Mouse (Mus musculus) embryonic facial prominence, embryonic 11.5 days (tissue): ENCODE data around the gene Dpm3. TPM values are rescaled to one million over a fixed set of nuclear protein-coding genes. Genes with fewer than 3 reads are reported as not detected.

Experiments used
- ATAC-seq: fragments of 200-750 bp; cut with Nextera tagmentation; replicated peaks from 2 replicates; pipeline ENCODE4 v1.8.0; 2017; ENCODE audit warnings: low read depth; ENCODE audit not compliant: insufficient number of reproducible peaks, low FRiP score, low TSS enrichment
- DNase-seq: peaks from one replicate; pipeline ENCODE4 v3.0.0-alpha.2; 2015; ENCODE audit warnings: low spot score
- H3K27ac ChIP-seq: fragments of 300-500 bp; sonication (generic); replicated peaks from 2 replicates; pipeline ENCODE4 v1.5.1; 2014; ENCODE audit warnings: mild to moderate bottlenecking, low read depth, low read length, control low read depth
- H3K27me3 ChIP-seq: fragments of 300-500 bp; sonication (generic); 2 replicates; pipeline ENCODE4 v1.6.1; 2014; ENCODE audit warnings: mild to moderate bottlenecking, low read length, moderate library complexity, mixed read lengths; ENCODE audit not compliant: control insufficient read depth, insufficient read depth
- H3K36me3 ChIP-seq: fragments of 300-500 bp; sonication (generic); replicated peaks from 2 replicates; pipeline ENCODE4 v1.6.1; 2014; ENCODE audit warnings: low read depth, mild to moderate bottlenecking, low read length, moderate library complexity, mixed read lengths; ENCODE audit not compliant: control insufficient read depth, insufficient read depth
- H3K4me1 ChIP-seq: fragments of 300-500 bp; sonication (generic); 2 replicates; pipeline ENCODE4 v1.6.1; 2014; ENCODE audit warnings: low read length, mixed read lengths; ENCODE audit not compliant: control insufficient read depth, insufficient read depth
- H3K4me2 ChIP-seq: fragments of 300-500 bp; sonication (generic); 2 replicates; pipeline ENCODE4 v1.6.1; 2014; ENCODE audit warnings: low read depth, mild to moderate bottlenecking, control low read depth, low read length, moderate library complexity
- H3K4me3 ChIP-seq: fragments of 300-500 bp; sonication (generic); 2 replicates; pipeline ENCODE4 v1.5.1; 2014; ENCODE audit warnings: low read depth, low read length, control low read depth
- H3K9ac ChIP-seq: fragments of 300-500 bp; sonication (generic); replicated peaks from 2 replicates; pipeline ENCODE4 v1.6.1; 2014; ENCODE audit warnings: mild to moderate bottlenecking, control low read depth, low read length
- H3K9me3 ChIP-seq: fragments of 300-500 bp; sonication (generic); replicated peaks from 2 replicates; pipeline ENCODE4 v1.6.1; 2016; ENCODE audit warnings: mild to moderate bottlenecking, low read length, inconsistent platforms, mixed read lengths; ENCODE audit not compliant: control insufficient read depth
- WGBS: fragments of 180-500 bp; shearing (Covaris S2); extraction: QIAGEN DNeasy Blood & Tissue Kit; methylation state at CpG from one replicate; pipeline ENCODE4 v1.1.7; 2014; 5-methylcytosine and 5-hydroxymethylcytosine counted together
- polyA plus RNA-seq: library from polyadenylated mRNA; unstranded; fragments of >200 nt; fragmentation: Nextera tagmentation; extraction: Ambion mirVana; gene quantifications from 2 replicates; pipeline ENCODE4 v1.2.1, GENCODE M21; 2014

Dpm3 gene
- polyA plus RNA-seq, 1 experiment from 2014 or later, result 82.4 TPM

DNA sequence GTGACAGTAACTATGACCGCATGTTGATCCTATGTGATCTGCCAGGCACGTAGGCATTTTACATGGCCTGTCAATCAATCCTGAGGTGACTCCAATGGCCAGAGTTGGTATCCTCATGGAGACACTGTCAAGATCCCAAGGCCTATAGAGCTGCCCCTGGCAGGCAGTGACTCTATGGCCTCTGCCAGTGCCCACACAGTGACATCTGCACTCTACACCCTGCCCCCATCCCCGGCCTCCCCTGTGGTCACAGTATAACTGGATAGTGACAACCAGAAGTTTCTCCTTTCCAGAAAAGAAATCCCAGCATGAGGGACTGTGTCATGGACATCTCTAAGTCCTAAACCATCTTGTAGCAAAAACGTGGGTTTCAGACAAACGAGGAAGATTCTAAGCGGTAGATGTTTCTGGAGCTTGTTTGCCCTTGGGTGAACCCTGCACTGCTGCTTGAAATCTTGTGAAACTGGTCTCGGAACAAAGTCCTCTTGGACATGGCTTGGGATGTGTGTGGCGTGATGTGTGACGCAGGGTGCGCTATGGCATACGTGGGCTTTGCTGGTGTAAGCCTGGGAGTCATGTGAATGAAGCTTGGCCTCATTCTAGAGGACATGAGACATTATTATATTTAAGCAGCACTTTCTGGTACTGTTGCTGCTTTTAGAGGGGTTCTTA lies 34.2 kb downstream of the Dpm3 start:
- H3K9me3 ChIP-seq, result no peaks in the 10 kb centered on the region
- no peaks in the 10 kb centered on the region for H3K4me1 ChIP-seq
- WGBS, result 93% methylated on average over 11 of the region's 11 CpGs
- ATAC-seq (no peak), DNase-seq (no peak)
- no peak overlapping the region for H3K27ac ChIP-seq
- no peak overlapping the region for H3K4me3 ChIP-seq
- no peaks in the 10 kb centered on the region for H3K27me3 ChIP-seq
- no peak overlapping the region for H3K9ac ChIP-seq
- H3K4me2 ChIP-seq, result no peak overlapping the region
- H3K36me3 ChIP-seq, result no peaks in the 10 kb centered on the region; the same call in 1 of the 2 replicates

DNA sequence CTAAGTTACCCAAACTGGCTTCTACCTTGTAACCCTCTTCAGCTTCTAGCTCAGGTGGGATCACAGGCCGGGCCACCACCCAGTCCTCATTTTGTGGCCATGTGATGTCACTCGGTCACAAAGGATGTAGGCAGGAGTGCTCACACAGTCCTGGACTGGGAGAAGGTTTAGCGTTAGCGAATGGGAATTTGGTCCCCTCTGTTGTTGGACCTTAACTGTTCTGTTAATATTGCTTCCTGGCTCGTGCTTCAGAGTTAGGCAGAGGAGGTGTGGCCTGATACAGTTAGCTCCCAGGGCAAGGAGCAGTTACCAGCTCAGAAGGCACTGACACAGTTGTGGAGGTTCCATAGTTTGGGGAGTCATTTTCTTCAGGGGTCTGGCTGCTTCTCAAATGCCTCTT lies 35.0 kb downstream of the Dpm3 start:
- DNase-seq (no peak), ATAC-seq (no peak)

DNA sequence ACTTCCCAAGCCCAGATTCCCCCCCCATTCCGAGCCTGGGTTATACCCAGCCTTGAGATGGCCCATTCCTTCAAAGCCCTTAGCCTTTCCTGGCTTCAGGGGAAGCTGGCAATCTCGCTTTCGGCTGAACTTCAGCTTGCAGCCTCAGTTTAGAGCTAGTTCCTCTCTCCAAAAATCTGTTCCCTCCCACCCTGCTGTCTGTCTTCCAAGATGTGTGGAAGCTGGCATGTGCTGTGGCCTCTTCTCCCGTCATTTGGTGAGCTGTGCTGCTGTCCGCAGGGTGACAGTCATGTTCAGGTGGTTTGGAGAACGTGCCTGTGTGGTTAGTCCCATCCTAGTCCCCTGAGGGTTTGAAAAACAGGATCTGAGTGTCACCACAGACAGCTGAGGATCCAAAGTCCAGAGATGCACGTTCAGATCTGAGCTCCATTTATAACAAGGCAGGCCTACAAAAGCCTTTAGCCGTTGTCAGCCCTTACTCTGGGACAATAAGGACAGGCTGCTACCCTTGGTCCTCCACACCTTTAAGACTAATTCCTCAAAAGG lies 36.6 kb downstream of the Dpm3 start:
- Histone ChIP-seq H3K9me3 (no peaks in the 10 kb centered on the region), H3K9ac (no peak overlapping the region), H3K27me3 (no peaks in the 10 kb centered on the region), H3K4me3 (no peak overlapping the region), H3K27ac (no peak overlapping the region), H3K36me3 (no peaks in the 10 kb centered on the region; the same call in 1 of the 2 replicates), H3K4me1 (no peaks in the 10 kb centered on the region), H3K4me2 (no peak overlapping the region)
- DNase-seq (no peak), ATAC-seq (no peak)
- WGBS, result 84% methylated on average over 8 of the region's 8 CpGs

More for the DNA sequence above, 35.0 kb downstream of the Dpm3 start:
- H3K4me3 ChIP-seq, result no peak overlapping the region
- H3K9ac ChIP-seq, result no peak overlapping the region
- no peak overlapping the region for H3K27ac ChIP-seq
- no peaks in the 10 kb centered on the region for H3K27me3 ChIP-seq
- no peaks in the 10 kb centered on the region for H3K9me3 ChIP-seq
- H3K4me2 ChIP-seq, result no peak overlapping the region
- no peaks in the 10 kb centered on the region for H3K4me1 ChIP-seq
- 79% methylated on average over 5 of the region's 5 CpGs for WGBS
- no peaks in the 10 kb centered on the region; the same call in 1 of the 2 replicates for H3K36me3 ChIP-seq

DNA sequence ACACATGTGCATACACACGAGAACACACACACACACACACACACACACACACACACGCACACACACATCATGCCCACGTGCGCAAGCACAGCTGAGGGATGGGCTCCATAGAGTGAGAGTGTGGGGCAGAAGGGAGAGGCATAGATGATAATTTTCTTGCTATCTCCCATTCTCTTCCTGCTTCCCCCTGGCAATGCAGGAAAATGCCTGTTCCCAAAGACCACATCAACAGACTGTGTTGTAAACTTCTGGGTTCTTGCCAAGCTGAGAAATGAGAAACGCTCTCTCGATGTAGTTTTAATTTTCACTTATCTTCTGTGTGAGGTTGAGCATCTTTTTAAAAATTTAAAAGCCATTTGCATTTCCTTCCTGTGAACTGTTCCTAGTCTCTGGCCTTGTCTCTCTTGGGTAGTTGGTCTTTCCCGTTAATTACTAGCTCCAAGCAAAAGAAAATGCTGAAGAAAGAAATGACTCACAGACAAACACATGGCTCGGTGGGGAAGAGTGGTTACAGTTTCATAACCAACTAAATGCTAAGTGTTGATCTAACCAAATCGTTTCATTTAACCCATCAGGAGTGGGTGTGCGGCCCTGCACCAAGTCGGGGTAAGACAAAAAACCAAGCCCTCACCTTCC lies 37.7 kb downstream of the Dpm3 start:
- Histone ChIP-seq H3K9me3 (no peaks in the 10 kb centered on the region), H3K36me3 (no peaks in the 10 kb centered on the region; the same call in 1 of the 2 replicates), H3K27ac (no peak overlapping the region), H3K27me3 (no peaks in the 10 kb centered on the region), H3K4me2 (no peak overlapping the region), H3K4me1 (no peaks in the 10 kb centered on the region), H3K9ac (no peak overlapping the region), H3K4me3 (no peak overlapping the region)
- WGBS, result 89% methylated on average over 11 of the region's 11 CpGs
- ATAC-seq (no peak), DNase-seq (no peak)

DNA sequence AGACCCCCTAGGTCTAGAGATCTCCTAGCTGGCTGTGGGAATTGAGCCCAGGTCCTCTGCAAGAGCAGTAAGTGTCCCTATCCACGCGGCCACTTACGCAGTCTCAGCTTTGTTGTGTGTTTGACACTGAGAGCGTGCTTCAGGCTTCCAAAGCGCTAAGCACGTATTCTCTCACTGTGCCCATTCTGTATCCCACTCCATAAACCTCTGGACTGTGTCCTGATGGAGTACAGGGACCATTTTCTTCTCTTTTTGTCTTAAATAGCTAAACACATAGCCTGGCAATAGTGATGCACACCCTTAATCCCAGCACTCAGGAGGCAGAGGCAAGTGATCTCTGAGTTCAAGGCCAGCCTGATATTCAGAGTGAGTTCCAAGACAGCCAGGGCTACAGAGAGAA lies 39.8 kb downstream of the Dpm3 start:
- no peaks in the 10 kb centered on the region for H3K36me3 ChIP-seq
- H3K27me3 ChIP-seq, result no peaks in the 10 kb centered on the region; the same call in 1 of the 2 replicates
- ATAC-seq (no peak), DNase-seq (no peak)
- H3K27ac ChIP-seq, result no peak overlapping the region
- H3K9ac ChIP-seq, result no peak overlapping the region
- H3K4me1 ChIP-seq, result no peaks in the 10 kb centered on the region
- 83% methylated on average over 6 of the region's 6 CpGs for WGBS
- no peak overlapping the region for H3K4me3 ChIP-seq
- no peaks in the 10 kb centered on the region for H3K9me3 ChIP-seq
- H3K4me2 ChIP-seq, result no peak overlapping the region

DNA sequence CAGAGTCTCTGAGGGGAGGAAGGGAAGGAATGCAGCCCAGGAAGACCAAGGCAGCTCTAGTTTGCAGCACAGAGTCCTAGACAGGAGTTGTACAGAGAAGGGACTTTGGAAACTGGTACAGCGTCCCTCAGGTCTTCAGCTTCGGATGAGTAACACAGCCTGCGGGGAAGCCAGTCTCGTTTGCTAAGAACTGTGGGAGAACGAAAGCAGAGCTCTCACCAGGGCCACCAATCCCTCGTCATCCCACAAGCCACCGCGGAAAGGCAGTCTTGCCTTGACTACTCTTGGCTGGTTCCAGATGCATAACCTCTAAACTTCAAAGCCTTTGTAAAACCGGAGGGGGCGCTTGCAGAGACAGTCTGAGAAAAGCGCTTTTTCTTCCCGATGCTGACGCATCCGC lies 40.3 kb downstream of the Dpm3 start:
- H3K4me1 ChIP-seq, result no peaks in the 10 kb centered on the region
- H3K36me3 ChIP-seq, result no peaks in the 10 kb centered on the region
- peak overlapping the region; percentile 29 for H3K4me2 ChIP-seq
- H3K27ac ChIP-seq, result no peak overlapping the region
- ATAC-seq (no peak), DNase-seq (peak; percentile 77)
- H3K4me3 ChIP-seq, result no peak overlapping the region; the same call in 1 of the 2 replicates
- WGBS, result 6% methylated on average over 14 of the region's 14 CpGs
- H3K9ac ChIP-seq, result peak overlapping the region; percentile 40
- H3K9me3 ChIP-seq, result no peaks in the 10 kb centered on the region
- H3K27me3 ChIP-seq, result no peaks in the 10 kb centered on the region; the same call in 1 of the 2 replicates

DNA sequence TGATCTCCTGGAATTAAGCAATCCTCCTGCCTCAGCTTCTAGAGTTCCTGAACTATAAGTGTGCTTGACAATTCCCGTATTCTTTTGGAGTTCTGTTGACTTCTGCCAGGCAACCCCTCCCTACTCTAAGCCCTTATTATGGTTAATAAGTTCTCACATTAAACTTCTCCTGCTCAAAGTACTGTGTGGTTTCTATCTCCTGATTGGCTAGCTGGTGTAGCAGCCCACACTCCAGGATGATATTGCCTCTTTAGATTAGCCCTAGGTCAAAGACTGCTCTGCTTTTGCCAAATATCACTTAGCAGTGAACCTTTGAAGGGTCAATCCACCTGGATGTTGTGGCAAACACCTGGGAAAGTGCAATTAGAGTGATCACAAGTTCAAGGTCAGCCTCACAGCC lies 40.9 kb downstream of the Dpm3 start:
- ATAC-seq (no peak), DNase-seq (no peak)
- no peaks in the 10 kb centered on the region for H3K4me1 ChIP-seq
- 44% methylated on average over 1 of the region's 1 CpGs for WGBS
- peak overlapping the region; percentile 40 for H3K9ac ChIP-seq
- H3K27ac ChIP-seq, result no peak overlapping the region
- no peak overlapping the region for H3K4me3 ChIP-seq
- H3K4me2 ChIP-seq, result peak overlapping the region; percentile 29
- no peaks in the 10 kb centered on the region; the same call in 1 of the 2 replicates for H3K27me3 ChIP-seq
- no peaks in the 10 kb centered on the region for H3K9me3 ChIP-seq
- no peaks in the 10 kb centered on the region for H3K36me3 ChIP-seq

DNA sequence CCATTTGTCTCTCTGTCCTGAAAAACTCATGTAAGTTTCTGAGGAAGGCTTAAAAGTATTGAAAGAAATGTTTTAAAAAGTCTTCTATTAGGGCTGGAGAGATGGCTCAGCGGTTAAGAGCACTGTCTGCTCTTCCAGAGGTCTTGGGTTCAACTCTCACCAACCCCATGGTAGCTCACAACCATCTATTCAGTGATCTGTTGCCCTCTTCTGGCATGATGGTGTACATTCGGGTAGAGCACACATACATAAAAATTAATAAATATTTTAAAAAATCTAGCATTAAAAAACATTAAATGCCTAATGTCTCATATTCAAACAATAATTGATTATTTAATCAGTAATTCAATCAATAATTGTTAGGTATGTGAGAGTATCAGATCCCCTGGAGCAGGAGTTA lies 41.4 kb downstream of the Dpm3 start:
- no peak for DNase-seq
- no peaks in the 10 kb centered on the region for H3K36me3 ChIP-seq
- WGBS, result 62% methylated on average over 2 of the region's 2 CpGs
- H3K27ac ChIP-seq, result no peak overlapping the region
- no peaks in the 10 kb centered on the region for H3K4me1 ChIP-seq
- H3K4me2 ChIP-seq, result no peak overlapping the region
- no peak overlapping the region for H3K4me3 ChIP-seq
- H3K9me3 ChIP-seq, result no peaks in the 10 kb centered on the region
- H3K9ac ChIP-seq, result no peak overlapping the region
- H3K27me3 ChIP-seq, result no peaks in the 10 kb centered on the region; the same call in 1 of the 2 replicates
- no peak for ATAC-seq
